Mouse (Mus musculus): ENCODE measurements around the gene Barx2. TPM values are rescaled to one million over a fixed set of nuclear protein-coding genes. Genes with fewer than 3 reads are reported as not detected.
A peak's percentile ranks its signal among the peaks of the same experiment; 100 is the strongest.

Gene Barx2
- polyA plus RNA-seq, 1 experiment from 2014 or later: not detected

GRCm38 (mm10) chr9:31931691-31932090, 18.4 kb upstream of the Barx2 start:
- no peak for DNase-seq (ENCODE audit: low spot score)
- 51% methylated on average over 5 of the region's 5 CpGs for WGBS
- Histone ChIP-seq H3K9ac (ENCODE audit: low read depth, low read length) (no peak overlapping the region), H3K4me1 (replicated peaks; ENCODE audit: control insufficient read depth, insufficient read depth, low read length) (no peaks in the 10 kb centered on the region), H3K4me3 (ENCODE audit: low read depth, low read length) (no peak overlapping the region), H3K27ac (ENCODE audit: low read depth, low read length) (no peak overlapping the region), H3K36me3 (ENCODE audit: control insufficient read depth, insufficient read depth, low read length) (no peaks in the 10 kb centered on the region), H3K4me2 (replicated peaks; ENCODE audit: low read depth, low read length) (no peak overlapping the region), H3K9me3 (ENCODE audit: control insufficient read depth, low read length) (no peaks in the 10 kb centered on the region), H3K27me3 (ENCODE audit: control insufficient read depth, insufficient read depth, low read length) (no peaks in the 10 kb centered on the region)
- ATAC-seq (ENCODE audit: low FRiP score): no peak

DNA sequence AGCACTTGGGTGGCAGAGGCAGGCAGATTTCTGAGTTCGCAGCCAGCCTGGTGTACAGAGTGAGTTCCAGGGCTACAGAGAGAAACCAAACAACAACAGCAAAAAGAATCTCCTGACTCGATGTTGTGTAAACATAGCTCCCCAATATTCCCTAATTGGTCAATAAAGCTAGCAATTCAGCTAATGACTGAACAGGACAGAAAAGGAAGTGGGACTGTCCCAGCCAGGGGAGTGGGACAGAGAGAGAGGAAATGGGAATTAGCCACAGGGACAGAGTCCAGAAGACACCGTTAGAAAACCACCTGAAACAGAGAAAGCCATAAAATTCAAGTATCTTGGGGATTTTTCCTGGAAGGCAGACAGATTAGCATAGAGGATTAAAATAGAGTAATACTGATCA, 18.0 kb upstream of the Barx2 start:
- Histone ChIP-seq H3K27ac (ENCODE audit: low read depth, low read length) (no peak overlapping the region), H3K9ac (ENCODE audit: low read depth, low read length) (no peak overlapping the region), H3K27me3 (ENCODE audit: control insufficient read depth, insufficient read depth, low read length) (no peaks in the 10 kb centered on the region), H3K9me3 (ENCODE audit: control insufficient read depth, low read length) (no peaks in the 10 kb centered on the region), H3K4me2 (replicated peaks; ENCODE audit: low read depth, low read length) (no peak overlapping the region), H3K4me1 (replicated peaks; ENCODE audit: control insufficient read depth, insufficient read depth, low read length) (no peaks in the 10 kb centered on the region), H3K4me3 (ENCODE audit: low read depth, low read length) (no peak overlapping the region), H3K36me3 (ENCODE audit: control insufficient read depth, insufficient read depth, low read length) (no peaks in the 10 kb centered on the region)
- WGBS: 84% methylated on average over 3 of the region's 3 CpGs
- DNase-seq (ENCODE audit: low spot score) (no peak), ATAC-seq (ENCODE audit: low FRiP score) (no peak)

- Histone ChIP-seq H3K27ac (ENCODE audit: low read depth, low read length) (no peak overlapping the region), H3K4me1 (replicated peaks; ENCODE audit: control insufficient read depth, insufficient read depth, low read length) (no peaks in the 10 kb centered on the region), H3K4me3 (ENCODE audit: low read depth, low read length) (no peak overlapping the region), H3K36me3 (ENCODE audit: control insufficient read depth, insufficient read depth, low read length) (no peaks in the 10 kb centered on the region), H3K9me3 (ENCODE audit: control insufficient read depth, low read length) (no peaks in the 10 kb centered on the region), H3K4me2 (replicated peaks; ENCODE audit: low read depth, low read length) (no peak overlapping the region), H3K9ac (ENCODE audit: low read depth, low read length) (no peak overlapping the region), H3K27me3 (ENCODE audit: control insufficient read depth, insufficient read depth, low read length) (no peaks in the 10 kb centered on the region)
- WGBS: 76% methylated on average over 3 of the region's 3 CpGs
- no peak for ATAC-seq (ENCODE audit: low FRiP score)
- DNase-seq (ENCODE audit: low spot score): no peak
Observed at GRCm38 (mm10) chr9:31926766-31927165, 13.5 kb upstream of the Barx2 start.

DNA sequence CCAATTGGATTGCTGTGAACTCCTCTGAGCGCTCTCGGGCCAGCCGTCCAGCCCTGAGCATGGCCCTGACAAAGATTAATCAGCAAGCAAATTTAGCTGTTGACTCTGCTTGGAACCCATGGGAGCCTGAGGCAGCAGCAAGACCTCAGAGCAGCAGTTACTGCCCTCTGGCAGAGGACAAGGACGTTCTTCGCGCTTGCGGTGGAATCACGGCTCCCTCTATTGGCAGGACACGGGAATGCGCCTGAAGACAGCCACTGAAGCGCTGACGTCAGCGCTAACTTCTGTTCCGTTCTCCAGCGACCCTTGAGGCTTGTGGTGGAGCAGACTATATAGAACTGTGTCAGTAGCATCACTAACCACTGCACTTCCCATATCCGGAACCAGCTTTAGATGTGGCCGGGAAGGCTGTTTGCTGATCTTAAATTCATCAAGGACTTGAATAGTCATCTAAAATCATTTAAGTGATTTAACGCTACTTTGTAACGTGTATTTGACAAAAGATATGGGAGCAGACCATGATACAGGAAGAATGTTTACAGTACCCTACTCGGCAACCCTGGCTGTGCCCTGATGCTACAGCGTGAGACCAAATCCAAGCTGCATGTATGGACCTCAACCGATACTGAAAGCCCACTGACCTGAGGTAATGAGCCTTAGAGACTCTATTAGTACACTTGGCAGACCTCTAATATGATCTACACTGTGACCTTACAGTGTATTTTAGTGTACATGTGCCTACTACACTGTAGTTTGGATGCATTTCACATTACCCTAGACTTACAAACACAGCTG, 12.8 kb upstream of the Barx2 start:
- Histone ChIP-seq H3K4me1 (replicated peaks; ENCODE audit: control insufficient read depth, insufficient read depth, low read length) (no peaks in the 10 kb centered on the region), H3K9ac (ENCODE audit: low read depth, low read length) (no peak overlapping the region), H3K9me3 (ENCODE audit: control insufficient read depth, low read length) (no peaks in the 10 kb centered on the region), H3K36me3 (ENCODE audit: control insufficient read depth, insufficient read depth, low read length) (no peaks in the 10 kb centered on the region), H3K4me2 (replicated peaks; ENCODE audit: low read depth, low read length) (no peak overlapping the region), H3K4me3 (ENCODE audit: low read depth, low read length) (no peak overlapping the region), H3K27ac (ENCODE audit: low read depth, low read length) (no peak overlapping the region), H3K27me3 (ENCODE audit: control insufficient read depth, insufficient read depth, low read length) (0 out of 2 replicates have a peak, but pooled peaks cover 3% of the 10 kb centered on the region)
- 20% methylated on average over 22 of the region's 22 CpGs for WGBS
- ATAC-seq (ENCODE audit: low FRiP score) (peak; percentile 89), DNase-seq (ENCODE audit: low spot score) (peak; percentile 93)

- no peak overlapping the region for H3K4me2 ChIP-seq (replicated peaks; ENCODE audit: low read depth, low read length)
- no peaks in the 10 kb centered on the region for H3K36me3 ChIP-seq (ENCODE audit: control insufficient read depth, insufficient read depth, low read length)
- peaks cover 7% of the 10 kb centered on the region; the same call in 1 of the 2 replicates for H3K27me3 ChIP-seq (ENCODE audit: control insufficient read depth, insufficient read depth, low read length)
- no peak overlapping the region for H3K4me3 ChIP-seq (ENCODE audit: low read depth, low read length)
- 80% methylated on average over 7 of the region's 7 CpGs for WGBS
- H3K9me3 ChIP-seq (ENCODE audit: control insufficient read depth, low read length): no peaks in the 10 kb centered on the region
- H3K27ac ChIP-seq (ENCODE audit: low read depth, low read length): no peak overlapping the region
- DNase-seq (ENCODE audit: low spot score) (no peak), ATAC-seq (ENCODE audit: low FRiP score) (no peak)
- H3K4me1 ChIP-seq (replicated peaks; ENCODE audit: control insufficient read depth, insufficient read depth, low read length): no peaks in the 10 kb centered on the region
- no peak overlapping the region for H3K9ac ChIP-seq (ENCODE audit: low read depth, low read length)
Observed at GRCm38 (mm10) chr9:31923529-31923928, 10.3 kb upstream of the Barx2 start.

GRCm38 (mm10) chr9:31919802-31920201, 6.5 kb upstream of the Barx2 start:
- H3K36me3 ChIP-seq (ENCODE audit: control insufficient read depth, insufficient read depth, low read length): no peaks in the 10 kb centered on the region
- H3K4me3 ChIP-seq (ENCODE audit: low read depth, low read length): no peak overlapping the region
- no peak overlapping the region for H3K27ac ChIP-seq (ENCODE audit: low read depth, low read length)
- no peak for ATAC-seq (ENCODE audit: low FRiP score)
- no peak for DNase-seq (ENCODE audit: low spot score)
- 52% methylated on average over 1 of the region's 1 CpGs for WGBS
- H3K4me1 ChIP-seq (replicated peaks; ENCODE audit: control insufficient read depth, insufficient read depth, low read length): no peaks in the 10 kb centered on the region
- H3K9me3 ChIP-seq (ENCODE audit: control insufficient read depth, low read length): no peaks in the 10 kb centered on the region
- no peak overlapping the region for H3K9ac ChIP-seq (ENCODE audit: low read depth, low read length)
- peaks cover 38% of the 10 kb centered on the region for H3K27me3 ChIP-seq (ENCODE audit: control insufficient read depth, insufficient read depth, low read length)
- no peak overlapping the region for H3K4me2 ChIP-seq (replicated peaks; ENCODE audit: low read depth, low read length)

DNA sequence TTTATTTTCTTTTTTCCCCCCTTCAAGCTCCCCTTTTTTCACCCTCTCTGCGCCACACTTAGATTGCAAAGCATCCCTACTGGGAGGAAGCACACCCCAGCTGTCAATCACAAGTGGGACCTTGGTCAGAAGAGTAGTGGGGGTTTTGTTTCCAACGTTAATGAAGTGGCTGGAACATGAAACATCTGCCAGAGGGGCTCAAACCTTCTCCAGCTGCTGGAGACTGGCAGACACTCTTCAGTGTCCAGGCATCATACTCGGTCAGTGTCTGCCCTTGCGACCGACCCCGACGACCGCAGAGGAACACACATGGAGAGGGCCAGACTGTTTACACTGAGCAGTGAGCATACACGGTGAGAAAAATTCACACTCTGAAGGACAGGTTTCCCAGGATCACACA, 3.2 kb upstream of the Barx2 start:
- H3K27me3 ChIP-seq (ENCODE audit: control insufficient read depth, insufficient read depth, low read length): peaks cover 72% of the 10 kb centered on the region
- H3K4me1 ChIP-seq (replicated peaks; ENCODE audit: control insufficient read depth, insufficient read depth, low read length): 0 out of 2 replicates have a peak, but pooled peaks cover 2% of the 10 kb centered on the region
- DNase-seq (ENCODE audit: low spot score) (no peak), ATAC-seq (ENCODE audit: low FRiP score) (no peak)
- no peak overlapping the region for H3K4me2 ChIP-seq (replicated peaks; ENCODE audit: low read depth, low read length)
- WGBS: 4% methylated on average over 9 of the region's 9 CpGs
- no peak overlapping the region for H3K9ac ChIP-seq (ENCODE audit: low read depth, low read length)
- no peaks in the 10 kb centered on the region for H3K36me3 ChIP-seq (ENCODE audit: control insufficient read depth, insufficient read depth, low read length)
- H3K27ac ChIP-seq (ENCODE audit: low read depth, low read length): no peak overlapping the region
- H3K4me3 ChIP-seq (ENCODE audit: low read depth, low read length): no peak overlapping the region
- H3K9me3 ChIP-seq (ENCODE audit: control insufficient read depth, low read length): no peaks in the 10 kb centered on the region

GRCm38 (mm10) chr9:31914871-31915270, 1.6 kb upstream of the Barx2 start:
- Histone ChIP-seq H3K9me3 (ENCODE audit: control insufficient read depth, low read length) (no peaks in the 10 kb centered on the region), H3K4me3 (ENCODE audit: low read depth, low read length) (no peak overlapping the region), H3K27me3 (ENCODE audit: control insufficient read depth, insufficient read depth, low read length) (peaks cover 81% of the 10 kb centered on the region), H3K4me1 (replicated peaks; ENCODE audit: control insufficient read depth, insufficient read depth, low read length) (0 out of 2 replicates have a peak, but pooled peaks cover 2% of the 10 kb centered on the region), H3K4me2 (replicated peaks; ENCODE audit: low read depth, low read length) (peak overlapping the region; percentile 20; the same call in 1 of the 2 replicates), H3K36me3 (ENCODE audit: control insufficient read depth, insufficient read depth, low read length) (no peaks in the 10 kb centered on the region), H3K27ac (ENCODE audit: low read depth, low read length) (no peak overlapping the region), H3K9ac (ENCODE audit: low read depth, low read length) (no peak overlapping the region)
- ATAC-seq (ENCODE audit: low FRiP score) (no peak), DNase-seq (ENCODE audit: low spot score) (peak; percentile 62)
- under 1% methylated on average over 34 of the region's 34 CpGs for WGBS
